Mouse (Mus musculus) liver, postnatal 0 days (tissue): ENCODE results near the gene Olfr616. TPM values are rescaled to one million over a fixed set of nuclear protein-coding genes. Genes with fewer than 3 reads are reported as not detected.

Source experiments
- ATAC-seq: fragments of 200-750 bp; cut with Nextera tagmentation; 2 replicates; pipeline ENCODE4 v1.8.0; 2017; ENCODE audit warnings: mild to moderate bottlenecking, moderate library complexity
- DNase-seq: peaks from one replicate; pipeline ENCODE4 v3.0.0-alpha.2; 2016
- H3K27ac ChIP-seq: fragments of 300-500 bp; sonication (generic); 2 replicates; pipeline ENCODE4 v1.5.1; 2014; ENCODE audit warnings: antibody characterized with exemption, moderate library complexity, mild to moderate bottlenecking, low read depth
- H3K27me3 ChIP-seq: fragments of 300-500 bp; sonication (generic); 2 replicates; pipeline ENCODE4 v1.6.1; 2014; ENCODE audit warnings: low read length, control low read depth, mixed read lengths; ENCODE audit not compliant: insufficient read depth
- H3K36me3 ChIP-seq: fragments of 300-500 bp; sonication (generic); replicated peaks from 2 replicates; pipeline ENCODE4 v1.6.1; 2014; ENCODE audit warnings: mild to moderate bottlenecking, control low read depth, low read length, moderate library complexity, mixed read lengths; ENCODE audit not compliant: insufficient read depth
- H3K4me1 ChIP-seq: fragments of 300-500 bp; sonication (generic); 2 replicates; pipeline ENCODE4 v1.6.1; 2014; ENCODE audit warnings: antibody characterized with exemption, mild to moderate bottlenecking, control low read depth; ENCODE audit not compliant: insufficient read depth
- H3K4me2 ChIP-seq: fragments of 300-500 bp; sonication (generic); 2 replicates; pipeline ENCODE4 v1.6.1; 2014; ENCODE audit warnings: low read depth, mild to moderate bottlenecking, low read length, moderate library complexity, mixed read lengths
- H3K4me3 ChIP-seq: fragments of 300-500 bp; sonication (generic); 2 replicates; pipeline ENCODE4 v1.5.1; 2014; ENCODE audit warnings: low read depth, low read length
- H3K9ac ChIP-seq: fragments of 300-500 bp; sonication (generic); replicated peaks from 2 replicates; pipeline ENCODE4 v1.6.1; 2014; ENCODE audit warnings: mild to moderate bottlenecking, moderate library complexity
- H3K9me3 ChIP-seq: fragments of 300-500 bp; sonication (generic); 2 replicates; pipeline ENCODE4 v1.6.1; 2016; ENCODE audit warnings: mild to moderate bottlenecking, control low read depth, low read length, mixed read lengths
- CTCF ChIP-seq: sonication (generic); IDR thresholded peaks from 2 replicates; pipeline ENCODE4 v1.5.1; 2016; ENCODE audit warnings: antibody characterized with exemption, low read depth
- EP300 ChIP-seq: IDR thresholded peaks from 2 replicates; pipeline ENCODE4 v1.6.1; 2016; ENCODE audit warnings: antibody characterized with exemption, low read depth, mild to moderate bottlenecking
- WGBS: fragments of 180-500 bp; shearing (Covaris S2); extraction: QIAGEN DNeasy Blood & Tissue Kit; methylation state at CpG from one replicate; pipeline ENCODE4 v1.1.7; 2014; ENCODE audit not compliant: insufficient replicate concordance; 5-methylcytosine and 5-hydroxymethylcytosine counted together
- polyA plus RNA-seq: library from polyadenylated mRNA; unstranded; fragments of >200 nt; fragmentation: Nextera tagmentation; extraction: Ambion mirVana; gene quantifications from 2 replicates; pipeline ENCODE4 v1.2.1, GENCODE M21; 2015

The Olfr616 gene
- polyA plus RNA-seq = not detected in 2 replicates

GRCm38 (mm10) chr7:103569043-103569442 is at the start of gene Olfr616:
Olfr616 (minus strand) TSS chr7:103569143.
- WGBS = 65% methylated on average over 3 of the region's 3 CpGs

GRCm38 (mm10) chr7:103612434-103612833 is 43.5 kb upstream of the Olfr616 start, which contains the start of gene Olfr620:
Olfr620 (minus strand) TSS chr7:103612534.
- Histone ChIP-seq H3K9me3 (no peaks in the 10 kb centered on the region), H3K27me3 (no peaks in the 10 kb centered on the region), H3K4me1 (no peaks in the 10 kb centered on the region), H3K9ac (no peak within 1 kb of the TSS), H3K4me2 (no peak within 1 kb of the TSS), H3K36me3 (no peaks in the 10 kb centered on the region), H3K27ac (no peak within 1 kb of the TSS), H3K4me3 (no peak within 1 kb of the TSS)
- TF ChIP-seq EP300 (no peak), CTCF (no peak)
- no peak for DNase-seq
- ATAC-seq = no peak
- WGBS = 60% methylated on average over 2 of the region's 2 CpGs

More at GRCm38 (mm10) chr7:103569043-103569442, at the start of gene Olfr616:
- Histone ChIP-seq H3K9ac (no peak within 1 kb of the TSS), H3K4me3 (no peak within 1 kb of the TSS), H3K27me3 (no peaks in the 10 kb centered on the region), H3K27ac (no peak within 1 kb of the TSS), H3K4me2 (no peak within 1 kb of the TSS), H3K4me1 (no peaks in the 10 kb centered on the region), H3K36me3 (no peaks in the 10 kb centered on the region), H3K9me3 (no peaks in the 10 kb centered on the region)
- DNase-seq (no peak), ATAC-seq (no peak)
- TF ChIP-seq CTCF = no peak
- TF ChIP-seq EP300 = no peak

- Histone ChIP-seq H3K9ac (no peak overlapping the region), H3K4me1 (no peaks in the 10 kb centered on the region), H3K9me3 (no peaks in the 10 kb centered on the region), H3K4me2 (no peak overlapping the region), H3K27me3 (no peaks in the 10 kb centered on the region), H3K27ac (no peak overlapping the region), H3K4me3 (no peak overlapping the region), H3K36me3 (no peaks in the 10 kb centered on the region)
- WGBS = 34% methylated on average over 2 of the region's 2 CpGs
- ATAC-seq (no peak), DNase-seq (no peak)
- TF ChIP-seq CTCF (no peak), EP300 (no peak)
Observed at GRCm38 (mm10) chr7:103607425-103607824, 38.5 kb upstream of the Olfr616 start.

GRCm38 (mm10) chr7:103600275-103600674 is 31.3 kb upstream of the Olfr616 start, which contains the start of gene Olfr619:
Olfr619 (plus strand) TSS chr7:103600575.
- Histone ChIP-seq H3K9me3 (no peaks in the 10 kb centered on the region), H3K27me3 (no peaks in the 10 kb centered on the region), H3K9ac (no peak within 1 kb of the TSS), H3K36me3 (no peaks in the 10 kb centered on the region), H3K4me3 (no peak within 1 kb of the TSS), H3K27ac (no peak within 1 kb of the TSS), H3K4me1 (no peaks in the 10 kb centered on the region), H3K4me2 (no peak within 1 kb of the TSS)
- DNase-seq (no peak), ATAC-seq (no peak)
- TF ChIP-seq CTCF (no peak), EP300 (no peak)

- H3K4me2 ChIP-seq = no peak within 1 kb of the TSS
Observed at GRCm38 (mm10) chr7:103589803-103590202, 20.9 kb upstream of the Olfr616 start, which contains the start of gene Olfr618. Olfr618 (plus strand) TSS chr7:103590103.

GRCm38 (mm10) chr7:103572761-103573160 is 3.8 kb upstream of the Olfr616 start, which contains the start of gene Olfr617:
Olfr617 (plus strand) TSS chr7:103573061.
- no peaks in the 10 kb centered on the region for H3K36me3 ChIP-seq
- no peak within 1 kb of the TSS for H3K4me3 ChIP-seq
- TF ChIP-seq EP300 = no peak
- TF ChIP-seq CTCF = no peak
- H3K4me1 ChIP-seq = no peaks in the 10 kb centered on the region
- no peak within 1 kb of the TSS for H3K27ac ChIP-seq
- no peaks in the 10 kb centered on the region for H3K9me3 ChIP-seq
- H3K4me2 ChIP-seq = no peak within 1 kb of the TSS
- H3K27me3 ChIP-seq = no peaks in the 10 kb centered on the region
- H3K9ac ChIP-seq = no peak within 1 kb of the TSS
- WGBS = 79% methylated on average over 1 of the region's 1 CpGs
- DNase-seq = no peak
- ATAC-seq = no peak

More at GRCm38 (mm10) chr7:103589803-103590202, 20.9 kb upstream of the Olfr616 start, which contains the start of gene Olfr618:
- 52% methylated on average over 2 of the region's 2 CpGs for WGBS
- Histone ChIP-seq H3K27ac (no peak within 1 kb of the TSS), H3K9me3 (no peaks in the 10 kb centered on the region), H3K9ac (no peak within 1 kb of the TSS), H3K36me3 (no peaks in the 10 kb centered on the region), H3K27me3 (no peaks in the 10 kb centered on the region), H3K4me3 (no peak within 1 kb of the TSS), H3K4me1 (no peaks in the 10 kb centered on the region)
- ATAC-seq (no peak), DNase-seq (no peak)
- no peak for TF ChIP-seq CTCF
- no peak for TF ChIP-seq EP300
